Mouse (Mus musculus) embryo, embryonic 10.5 days (tissue): ENCODE results near the gene Mrpl48.
A peak's percentile ranks its signal among the peaks of the same experiment; 100 is the strongest.

Experiments
- DNase-seq: peaks from one replicate; pipeline ENCODE4 v3.0.0-alpha.2; 2015; ENCODE audit warnings: low spot score

Mrpl48 gene

GRCm38 (mm10) chr7:100608130-100608741 is at the start of gene Mrpl48:
Gene Mrpl48, minus strand, starts transcription at chr7:100608301.
- peak; percentile 68 for DNase-seq

DNA sequence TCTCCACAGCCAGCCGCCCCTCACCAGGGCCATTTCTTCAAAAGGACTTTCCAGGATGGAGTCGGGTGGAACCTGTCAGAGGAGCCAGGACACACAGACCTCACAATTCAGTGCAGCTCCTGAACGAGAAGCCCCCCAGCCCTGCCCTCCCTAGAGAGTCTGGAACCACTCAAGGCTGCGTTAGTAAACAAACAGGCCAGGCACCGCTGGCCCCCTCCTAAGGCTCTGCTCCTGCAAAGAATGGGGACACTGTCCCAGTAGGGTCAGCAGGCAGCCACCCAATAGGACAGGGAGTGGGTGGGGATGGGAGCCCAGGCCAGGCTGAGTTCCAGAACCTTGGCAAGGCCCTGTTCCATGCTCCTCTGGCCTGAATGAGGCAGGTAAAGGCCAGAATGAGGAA is 48.6 kb upstream of the Mrpl48 start:
- DNase-seq = no peak

DNA sequence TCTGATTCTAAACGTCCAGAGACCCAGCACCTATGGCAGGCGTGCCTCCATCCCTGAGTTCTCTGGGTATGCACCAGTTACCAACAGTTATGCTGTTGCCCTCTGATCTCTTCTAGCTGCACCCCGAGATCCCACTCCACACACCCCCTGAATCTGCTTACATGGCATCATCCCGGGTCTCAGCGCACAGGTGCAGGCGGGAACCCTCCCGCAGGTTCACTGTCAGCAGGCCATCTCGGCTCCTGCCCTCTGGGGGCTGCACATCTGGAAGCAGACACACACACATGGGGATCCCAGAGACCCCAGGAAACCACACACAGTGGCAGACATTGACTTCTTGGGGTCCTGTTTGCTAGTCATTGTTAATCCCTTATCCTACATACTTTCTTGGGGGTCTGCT is 46.3 kb upstream of the Mrpl48 start:
- DNase-seq = no peak

- peak; percentile 77 for DNase-seq
These were observed 45.6 kb upstream of the Mrpl48 start for GRCm38 (mm10) chr7:100653480-100654266.

DNA sequence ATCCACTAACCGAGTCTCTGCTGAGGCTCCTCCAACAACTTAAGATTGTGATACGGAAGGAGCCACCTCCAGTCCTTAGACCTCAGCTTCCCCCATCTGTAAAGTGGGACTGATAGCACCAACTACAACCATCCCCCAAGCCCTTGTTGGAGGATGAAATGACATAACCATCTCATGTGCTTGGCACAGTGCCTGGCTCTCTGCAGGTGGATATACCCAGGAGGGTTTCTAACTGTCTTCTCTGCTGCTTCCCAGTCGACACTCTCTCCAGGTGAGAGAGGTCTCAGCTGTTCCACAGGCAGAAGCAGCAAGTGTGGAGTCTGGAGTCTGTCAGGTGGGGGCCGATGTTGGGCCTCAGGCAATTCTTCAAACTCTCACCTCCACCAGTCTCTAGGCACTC is 42.9 kb upstream of the Mrpl48 start:
- no peak for DNase-seq

DNA sequence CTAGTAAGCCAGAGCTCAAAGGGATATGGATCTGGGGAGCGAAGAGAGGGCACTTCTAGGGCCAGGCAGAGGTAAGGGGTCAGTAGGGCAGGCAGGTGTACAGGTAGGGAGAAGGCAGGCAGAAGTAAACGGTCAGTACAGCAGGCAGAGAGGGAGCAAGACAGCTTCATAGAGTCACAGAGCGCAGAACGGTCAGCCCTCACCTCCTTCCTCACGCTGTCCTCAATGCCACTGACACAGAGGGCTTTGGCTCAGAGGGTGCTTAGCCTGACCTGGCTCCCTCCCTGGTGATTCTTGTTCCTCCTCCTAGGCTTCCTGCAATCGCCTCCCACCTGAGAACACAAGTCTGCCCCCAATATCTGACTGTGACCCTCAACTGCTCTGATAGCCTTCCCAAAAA is 42.3 kb upstream of the Mrpl48 start:
- DNase-seq = no peak

GRCm38 (mm10) chr7:100649826-100650225 is 41.7 kb upstream of the Mrpl48 start:
- DNase-seq = no peak

DNA sequence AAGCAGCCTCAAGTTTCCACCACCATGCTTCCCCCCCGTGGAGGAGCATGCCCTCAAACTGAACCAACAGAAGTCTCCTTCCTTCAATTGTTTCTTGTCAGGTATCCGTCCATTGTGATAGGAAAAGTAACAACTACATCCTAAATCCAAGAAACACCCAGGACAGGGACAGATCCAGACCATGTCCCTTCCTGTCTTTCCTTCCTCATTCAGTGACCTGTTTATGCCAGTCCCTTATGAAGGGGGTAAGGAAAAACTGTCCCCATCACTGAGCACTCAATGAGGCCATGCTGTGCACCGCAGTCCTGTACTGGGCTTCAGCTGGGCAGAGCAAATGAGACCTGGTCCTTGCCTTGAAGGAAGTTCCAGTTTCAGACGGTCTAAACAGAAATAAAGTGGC is 41.0 kb upstream of the Mrpl48 start:
- DNase-seq = no peak

DNA sequence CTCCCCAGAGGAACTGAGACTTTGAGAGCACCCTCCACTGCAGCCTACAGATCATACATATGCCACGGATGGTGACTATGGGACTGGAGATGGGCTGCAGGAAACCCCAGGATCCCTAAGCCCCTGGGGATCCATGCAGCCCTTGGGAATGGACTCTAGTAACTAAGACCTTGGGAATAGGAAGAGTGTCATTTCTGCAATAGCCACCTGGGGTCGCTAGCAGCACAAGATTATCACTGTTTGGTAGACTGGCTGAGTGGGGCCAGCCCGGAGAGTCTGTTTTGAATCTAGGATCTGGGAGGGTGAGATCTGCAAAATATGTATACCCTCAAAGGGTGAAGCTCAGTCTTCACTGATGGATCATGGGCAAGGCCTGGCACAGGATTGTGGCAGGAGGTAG is 37.0 kb upstream of the Mrpl48 start:
- DNase-seq = peak; percentile 86

GRCm38 (mm10) chr7:100642413-100642812 is 34.3 kb upstream of the Mrpl48 start:
- no peak for DNase-seq

DNA sequence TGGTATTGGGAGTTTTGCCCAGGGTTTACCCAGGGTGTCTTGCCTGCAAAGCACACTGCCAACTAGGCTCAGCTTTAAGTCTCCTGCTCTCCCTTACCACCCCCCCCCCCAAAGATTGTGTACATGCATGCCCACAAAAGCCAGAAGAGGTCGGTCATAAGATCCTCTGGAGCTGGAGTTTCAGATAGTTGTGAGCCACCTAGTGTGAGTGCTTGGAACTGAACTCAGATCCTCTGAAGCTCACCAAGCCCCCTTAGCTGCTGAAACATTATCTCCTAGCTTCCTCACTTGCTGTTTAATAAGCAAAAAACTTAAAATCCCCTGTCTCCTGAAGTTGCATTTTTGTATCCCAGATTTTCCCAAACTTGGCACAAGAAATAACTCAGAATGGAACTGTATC is 29.6 kb upstream of the Mrpl48 start:
- peak; percentile 58 for DNase-seq

GRCm38 (mm10) chr7:100624538-100624937 is 16.4 kb upstream of the Mrpl48 start:
- DNase-seq = no peak

- DNase-seq = no peak
These were observed 14.2 kb upstream of the Mrpl48 start for GRCm38 (mm10) chr7:100622277-100622676.

GRCm38 (mm10) chr7:100616121-100616857 is 8.2 kb upstream of the Mrpl48 start:
- no peak for DNase-seq

DNA sequence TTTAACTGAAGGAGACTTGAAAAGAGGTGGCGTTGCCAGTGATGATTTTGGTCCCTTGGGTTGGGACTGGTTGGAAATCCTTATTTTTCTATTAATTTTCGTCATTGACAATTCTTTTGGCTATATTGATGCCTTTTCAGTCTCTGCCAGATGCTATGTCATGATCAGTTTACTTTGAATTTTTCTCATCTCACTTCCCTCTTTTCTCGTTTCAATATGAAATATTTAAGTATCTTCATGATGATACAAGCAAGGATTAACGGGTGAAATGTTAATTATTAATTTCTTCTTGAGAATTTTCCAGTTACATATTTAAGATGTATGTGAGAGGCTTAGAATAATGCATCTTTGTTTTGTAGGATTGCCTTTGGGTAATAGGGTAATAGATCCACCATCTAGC is 809 bp upstream of the Mrpl48 start:
- no peak for DNase-seq

GRCm38 (mm10) chr7:100607214-100608129 is 629 bp downstream of the Mrpl48 start, which contains the start of gene Rab6a:
Gene Rab6a, plus strand, starts transcription at chr7:100607410.
- peak; percentile 99 for DNase-seq

GRCm38 (mm10) chr7:100600211-100600610 is 7.9 kb downstream of the Mrpl48 start:
- no peak for DNase-seq

- DNase-seq = no peak
These were observed 14.8 kb downstream of the Mrpl48 start for GRCm38 (mm10) chr7:100593349-100593748.

DNA sequence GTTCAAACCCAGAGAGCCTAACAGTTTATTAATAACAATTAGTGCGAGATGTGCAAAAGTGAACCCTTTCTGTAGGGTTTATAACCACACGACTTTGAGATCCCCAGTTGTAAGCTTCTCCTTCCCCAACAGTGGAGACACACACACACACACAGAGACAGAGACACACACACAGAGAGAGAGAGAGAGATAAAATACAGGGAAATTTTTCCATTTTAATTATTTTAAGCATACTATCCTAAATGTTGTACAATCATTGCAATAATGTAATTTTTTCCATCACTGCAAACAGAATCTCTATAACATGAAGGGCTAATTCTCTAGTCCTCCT is 16.6 kb downstream of the Mrpl48 start:
- DNase-seq = no peak

DNA sequence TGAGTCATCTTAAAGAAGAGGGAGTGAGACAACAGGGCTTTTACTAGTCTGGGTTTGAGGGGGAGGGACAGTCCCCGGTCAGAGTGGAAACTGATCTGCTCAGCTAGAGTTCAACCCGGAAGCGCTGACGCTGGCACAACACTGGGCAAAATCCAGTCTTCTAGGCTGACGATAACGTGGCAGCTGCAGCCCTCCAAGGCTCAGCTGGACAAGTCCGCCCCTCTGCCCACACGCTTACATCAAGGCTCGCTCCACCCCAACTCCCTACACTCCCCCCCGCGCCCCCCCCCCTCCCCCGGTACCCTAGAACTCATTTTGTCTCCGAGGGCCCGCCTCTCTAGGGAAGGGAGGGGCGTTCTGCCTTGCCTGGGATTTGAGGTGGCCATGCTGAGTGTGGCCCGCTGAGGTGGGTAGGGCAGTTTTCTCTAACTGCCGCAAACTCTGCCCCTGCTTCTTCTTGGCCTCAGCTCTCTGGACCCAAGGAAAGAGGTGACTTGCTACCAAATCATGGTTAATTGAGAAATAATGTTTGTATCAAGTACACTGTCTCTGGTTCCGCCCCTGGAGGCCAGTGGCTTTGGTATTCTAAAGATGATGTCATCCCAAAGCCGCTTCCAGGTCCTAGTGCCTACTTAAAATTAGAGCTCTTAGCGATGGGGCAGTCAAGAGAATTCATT is 17.1 kb downstream of the Mrpl48 start:
- peak; percentile 88 for DNase-seq

DNA sequence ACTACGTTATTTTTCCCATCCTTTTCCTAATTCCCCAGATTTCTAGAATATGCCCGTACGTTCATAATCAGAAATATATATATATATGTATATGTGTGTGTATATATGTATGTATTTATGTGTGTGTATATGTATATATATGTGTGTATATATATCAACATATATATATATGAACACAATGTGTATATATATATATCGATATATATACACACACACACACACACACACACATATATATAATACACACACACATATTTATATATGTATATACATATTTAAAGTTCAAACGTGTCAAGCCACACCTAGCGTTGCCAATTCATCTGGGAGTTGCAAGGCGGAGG is 17.6 kb downstream of the Mrpl48 start:
- DNase-seq = no peak

DNA sequence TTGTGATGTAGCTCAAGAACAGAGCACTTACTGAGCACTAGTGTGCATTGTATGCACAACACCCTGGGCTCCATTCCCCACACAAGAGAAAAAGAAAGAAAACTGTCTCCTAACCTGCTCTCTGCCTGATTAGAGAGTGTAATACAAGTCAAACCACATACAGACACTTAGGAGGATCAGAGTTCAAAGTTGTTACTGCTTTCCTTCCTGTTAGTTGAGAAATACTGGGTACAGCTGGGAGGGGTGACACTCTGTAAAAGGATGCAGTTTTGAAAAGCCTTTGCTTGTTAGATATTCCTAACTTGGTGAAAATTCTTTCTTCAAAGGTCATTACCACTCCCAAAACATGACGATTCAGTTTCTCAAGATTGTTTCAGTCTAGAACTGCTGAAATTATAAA is 18.3 kb downstream of the Mrpl48 start:
- no peak for DNase-seq
